Mouse (Mus musculus) E14TG2a.4 (cell line): ENCODE results near the gene Marveld3.

Experiments used
- CTCF ChIP-seq: conservative IDR thresholded peaks from 2 replicates; pipeline ENCODE4 v1.5.1; 2014; ENCODE audit warnings: low read length
- POU5F1 ChIP-seq: IDR thresholded peaks from 2 replicates; pipeline ENCODE4 v1.6.1; 2014; ENCODE audit warnings: low read length, borderline replicate concordance

DNA sequence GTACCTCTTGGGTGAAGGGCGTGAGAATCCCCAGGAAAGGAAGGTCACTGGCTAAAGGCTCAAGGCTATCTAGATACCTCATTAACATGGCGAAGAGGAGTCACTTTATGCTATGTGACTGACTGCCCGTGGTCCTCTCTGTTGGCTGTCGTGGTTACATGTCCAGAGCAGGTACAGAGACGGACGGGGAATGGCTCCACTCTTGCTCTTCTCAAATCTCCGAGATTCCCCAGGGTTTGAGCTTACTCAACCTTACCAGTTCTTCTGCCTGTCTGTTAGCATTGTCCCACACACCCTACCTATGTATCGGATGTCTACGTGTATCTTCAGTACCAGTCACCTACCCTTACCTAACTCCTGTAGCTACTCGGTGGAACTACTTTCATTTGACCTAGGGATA, 38.0 kb upstream of the Marveld3 start:
- no peak for TF ChIP-seq CTCF
- no peak for TF ChIP-seq POU5F1
